Mouse (Mus musculus): ENCODE results near the gene Apbb2.

DNA sequence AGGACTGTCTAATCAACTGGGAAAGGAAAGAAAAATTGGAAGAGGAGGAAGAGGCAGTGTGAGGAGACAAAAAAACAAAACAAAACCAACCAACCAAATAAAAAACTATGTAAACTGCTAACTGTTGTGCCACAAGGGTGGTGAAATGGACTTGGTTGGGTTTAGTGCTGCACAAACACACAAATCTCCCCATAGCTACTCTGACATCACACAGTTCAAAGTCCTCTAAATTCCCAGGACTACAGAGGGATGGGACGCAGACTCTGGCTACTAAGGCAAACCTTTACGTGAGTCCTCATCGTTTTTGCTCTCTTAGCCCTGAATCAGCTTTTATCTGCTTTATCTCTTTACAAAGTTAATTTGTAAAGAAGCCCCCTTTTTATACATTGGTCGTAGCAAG is 183.4 kb downstream of the Apbb2 start:
- TF ChIP-seq CTCF (IDR thresholded peaks at IDR 0.05; ENCODE audit: control insufficient read depth, insufficient read depth, insufficient read length) = no peak
- no peak for TF ChIP-seq MYOD1 (IDR thresholded peaks at IDR 0.05; ENCODE audit: control insufficient read depth, insufficient read length, low read depth)
- TF ChIP-seq MAX (IDR thresholded peaks at IDR 0.05) = no peak
- no peak for TF ChIP-seq FOSL1 (IDR thresholded peaks at IDR 0.05; ENCODE audit: insufficient read depth, low read length, poor library complexity, severe bottlenecking)
- TF ChIP-seq USF1 (IDR thresholded peaks at IDR 0.05; ENCODE audit: low read depth) = no peak
- TF ChIP-seq MYOG (IDR thresholded peaks at IDR 0.05; ENCODE audit: control insufficient read depth, extremely low read depth, insufficient read length) = no peak
